Mouse (Mus musculus) kidney, adult 18-20 months (tissue): ENCODE data around the gene Lrrc74a.

Source experiments
- DNase-seq: peaks from one replicate; pipeline ENCODE4 v3.0.0; 2021

Lrrc74a gene

GRCm38 (mm10) chr12:86805315-86805714, 71.1 kb downstream of the Lrrc74a start:
- DNase-seq: no peak

- DNase-seq: peak; percentile 71
Observed at GRCm38 (mm10) chr12:86806031-86806922, 72.1 kb downstream of the Lrrc74a start.

- DNase-seq: no peak
Observed at GRCm38 (mm10) chr12:86806923-86807794, 73.0 kb downstream of the Lrrc74a start.

GRCm38 (mm10) chr12:86807795-86808128, 73.6 kb downstream of the Lrrc74a start:
- DNase-seq: no peak

GRCm38 (mm10) chr12:86808856-86809255, 74.7 kb downstream of the Lrrc74a start:
- DNase-seq: no peak

GRCm38 (mm10) chr12:86810040-86810439, 75.9 kb downstream of the Lrrc74a start:
- DNase-seq: no peak

GRCm38 (mm10) chr12:86810725-86811444, 76.7 kb downstream of the Lrrc74a start:
- no peak for DNase-seq

- DNase-seq: no peak
Observed at GRCm38 (mm10) chr12:86812782-86813181, 78.6 kb downstream of the Lrrc74a start.
